Mouse (Mus musculus): ENCODE results near the gene F13a1.

The F13a1 gene

GRCm38 (mm10) chr13:37050126-37050525 is at the start of gene F13a1:
TSS of gene F13a1 (minus strand) at chr13:37050244.
- DNase-seq (ENCODE audit: low spot score): no peak

- DNase-seq (ENCODE audit: low spot score): no peak
Observed at GRCm38 (mm10) chr13:37091620-37092019, 41.6 kb upstream of the F13a1 start.

GRCm38 (mm10) chr13:37089104-37089503 is 39.1 kb upstream of the F13a1 start:
- no peak for DNase-seq (ENCODE audit: low spot score)

- DNase-seq (ENCODE audit: low spot score): no peak
Observed at GRCm38 (mm10) chr13:37081506-37082241, 31.6 kb upstream of the F13a1 start.

GRCm38 (mm10) chr13:37071390-37071789 is 21.3 kb upstream of the F13a1 start:
- DNase-seq (ENCODE audit: low spot score): peak; percentile 11

GRCm38 (mm10) chr13:37070824-37071223 is 20.8 kb upstream of the F13a1 start:
- DNase-seq (ENCODE audit: low spot score): no peak

GRCm38 (mm10) chr13:37060810-37061209 is 10.8 kb upstream of the F13a1 start:
- no peak for DNase-seq (ENCODE audit: low spot score)

GRCm38 (mm10) chr13:37056662-37057061 is 6.6 kb upstream of the F13a1 start:
- DNase-seq (ENCODE audit: low spot score): no peak

- no peak for DNase-seq (ENCODE audit: low spot score)
Observed at GRCm38 (mm10) chr13:37049631-37050030, 413 bp downstream of the F13a1 start.

GRCm38 (mm10) chr13:37049018-37049417 is 1.0 kb downstream of the F13a1 start:
- DNase-seq (ENCODE audit: low spot score): no peak

GRCm38 (mm10) chr13:37045005-37045404 is 5.0 kb downstream of the F13a1 start:
- peak; percentile 14 for DNase-seq (ENCODE audit: low spot score)

- no peak for DNase-seq (ENCODE audit: low spot score)
Observed at GRCm38 (mm10) chr13:37034745-37035144, 15.3 kb downstream of the F13a1 start.

GRCm38 (mm10) chr13:37025996-37026579 is 24.0 kb downstream of the F13a1 start:
- no peak for DNase-seq (ENCODE audit: low spot score)

- no peak for DNase-seq (ENCODE audit: low spot score)
Observed at GRCm38 (mm10) chr13:37021575-37021974, 28.5 kb downstream of the F13a1 start.

GRCm38 (mm10) chr13:37010771-37011170 is 39.3 kb downstream of the F13a1 start:
- DNase-seq (ENCODE audit: low spot score): no peak

GRCm38 (mm10) chr13:37006224-37006623 is 43.8 kb downstream of the F13a1 start:
- DNase-seq (ENCODE audit: low spot score): no peak

- DNase-seq (ENCODE audit: low spot score): no peak
Observed at GRCm38 (mm10) chr13:36999210-36999705, 50.8 kb downstream of the F13a1 start.

- no peak for DNase-seq (ENCODE audit: low spot score)
Observed at GRCm38 (mm10) chr13:36993593-36993992, 56.5 kb downstream of the F13a1 start.

GRCm38 (mm10) chr13:36988392-36988791 is 61.7 kb downstream of the F13a1 start:
- no peak for DNase-seq (ENCODE audit: low spot score)

- no peak for DNase-seq (ENCODE audit: low spot score)
Observed at GRCm38 (mm10) chr13:36973016-36973415, 77.0 kb downstream of the F13a1 start.

GRCm38 (mm10) chr13:36972226-36972625 is 77.8 kb downstream of the F13a1 start:
- no peak for DNase-seq (ENCODE audit: low spot score)

GRCm38 (mm10) chr13:36962926-36963325 is 87.1 kb downstream of the F13a1 start:
- no peak for DNase-seq (ENCODE audit: low spot score)

GRCm38 (mm10) chr13:36958996-36959395 is 91.0 kb downstream of the F13a1 start:
- DNase-seq (ENCODE audit: low spot score): peak; percentile 23

- DNase-seq (ENCODE audit: low spot score): no peak
Observed at GRCm38 (mm10) chr13:36954937-36955336, 95.1 kb downstream of the F13a1 start.
